Mouse (Mus musculus) bone marrow macrophage, adult 2 months (primary cell): ENCODE data around the gene Hist1h3d.
"Not testable (repeated sequence)": the region's sequence is repeated elsewhere in the genome, so short reads cannot be mapped to it uniquely, and the experiment has no call there.

Experiments used
- CTCF ChIP-seq: IDR thresholded peaks from 2 replicates; pipeline ENCODE4 v1.5.1; 2012; ENCODE audit warnings: low read depth, mild to moderate bottlenecking, low read length, moderate library complexity
- POLR2A ChIP-seq: IDR thresholded peaks from 2 replicates; pipeline ENCODE4 v1.6.1; 2012; ENCODE audit warnings: mild to moderate bottlenecking, low read depth, low read length, borderline replicate concordance

GRCm38 (mm10) chr13:23535137-23536075 is 40.2 kb upstream of the Hist1h3d start, which contains the start of gene Hist1h3g:
- not testable (repeated sequence) for TF ChIP-seq CTCF, POLR2A
